Mouse (Mus musculus) brain, embryonic 14.5 days (tissue): Measurements from ENCODE around the gene Hdgfl2. TPM values are rescaled to one million over a fixed set of nuclear protein-coding genes. Genes with fewer than 3 reads are reported as not detected.
"Not testable (repeated sequence)": the region's sequence is repeated elsewhere in the genome, so short reads cannot be mapped to it uniquely, and the experiment has no call there.

Experiments
- DNase-seq: peaks from one replicate; pipeline ENCODE4 v3.0.0-alpha.2; 2011; ENCODE audit warnings: low read depth
- CTCF ChIP-seq: fragments of 200-500 bp; IDR thresholded peaks from 2 replicates; pipeline ENCODE4 v1.5.1; 2012; ENCODE audit warnings: inconsistent platforms, mild to moderate bottlenecking, moderate library complexity, borderline replicate concordance; ENCODE audit not compliant: insufficient read depth, insufficient read length; ENCODE audit errors: extremely low read depth
- POLR2A ChIP-seq: fragments of 200-500 bp; IDR thresholded peaks from 2 replicates; pipeline ENCODE4 v1.6.1; 2012; ENCODE audit warnings: mild to moderate bottlenecking, inconsistent platforms, borderline replicate concordance; ENCODE audit not compliant: poor library complexity, insufficient read depth, insufficient read length, severe bottlenecking; ENCODE audit errors: extremely low read depth
- polyA plus RNA-seq: library from polyadenylated mRNA; depleted of rRNA; stranded (reverse); fragments of >200 nt; gene quantifications from 2 replicates; pipeline ENCODE4 v1.2.3, GENCODE M21; 2012

Gene Hdgfl2
- polyA plus RNA-seq, 1 experiment = 129 TPM

DNA sequence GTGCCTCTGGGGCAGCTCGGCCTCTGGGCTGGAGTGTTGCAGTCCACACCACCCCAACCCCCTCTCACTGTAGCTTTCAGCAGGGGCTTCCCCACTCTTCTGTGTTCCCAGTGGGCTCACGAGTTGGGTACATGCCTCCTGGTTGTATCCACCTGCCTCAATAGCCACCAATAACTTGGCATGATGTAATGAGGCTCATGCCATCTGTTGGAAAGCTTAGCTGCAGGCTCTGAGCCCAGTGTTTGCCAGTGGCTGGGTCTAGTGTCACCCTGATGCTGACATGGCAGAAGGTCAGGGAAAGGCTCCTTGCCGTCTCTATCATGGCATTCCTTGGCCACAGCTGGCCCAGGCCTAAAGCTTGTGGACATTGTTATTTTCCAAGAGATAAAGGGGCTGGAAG, 21.4 kb downstream of the Hdgfl2 start:
- no peak for DNase-seq

GRCm38 (mm10) chr17:56102158-56102557, 22.7 kb downstream of the Hdgfl2 start:
- DNase-seq = no peak
- no peak for TF ChIP-seq POLR2A
- no peak for TF ChIP-seq CTCF

More for the DNA sequence above, 21.4 kb downstream of the Hdgfl2 start:
- TF ChIP-seq CTCF = no peak
- no peak for TF ChIP-seq POLR2A

DNA sequence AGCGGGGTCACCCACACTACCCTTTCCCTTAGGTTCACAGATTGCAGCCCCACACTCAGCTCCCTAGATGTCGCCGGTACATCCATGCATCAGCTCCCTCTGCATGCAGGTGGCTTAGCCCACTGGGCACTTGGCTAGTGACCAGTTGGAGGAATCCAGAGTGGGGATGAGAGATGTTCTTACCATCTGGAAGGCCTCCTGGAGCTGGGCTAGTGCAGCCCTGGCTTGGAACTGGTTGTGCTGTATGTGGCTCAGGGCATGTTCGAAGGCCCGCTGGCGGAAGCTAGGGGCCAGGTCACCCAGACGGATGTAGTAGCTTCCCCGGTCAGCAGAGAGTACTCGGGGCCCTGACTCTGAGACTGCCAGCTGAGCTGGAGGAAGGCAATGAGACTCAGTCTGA, 23.5 kb downstream of the Hdgfl2 start:
- no peak for DNase-seq
- no peak for TF ChIP-seq CTCF
- no peak for TF ChIP-seq POLR2A

GRCm38 (mm10) chr17:56103465-56104285, 24.2 kb downstream of the Hdgfl2 start:
- DNase-seq = no peak
- TF ChIP-seq POLR2A = no peak
- no peak for TF ChIP-seq CTCF

GRCm38 (mm10) chr17:56104821-56105220, 25.4 kb downstream of the Hdgfl2 start:
- not testable (repeated sequence) for DNase-seq

DNA sequence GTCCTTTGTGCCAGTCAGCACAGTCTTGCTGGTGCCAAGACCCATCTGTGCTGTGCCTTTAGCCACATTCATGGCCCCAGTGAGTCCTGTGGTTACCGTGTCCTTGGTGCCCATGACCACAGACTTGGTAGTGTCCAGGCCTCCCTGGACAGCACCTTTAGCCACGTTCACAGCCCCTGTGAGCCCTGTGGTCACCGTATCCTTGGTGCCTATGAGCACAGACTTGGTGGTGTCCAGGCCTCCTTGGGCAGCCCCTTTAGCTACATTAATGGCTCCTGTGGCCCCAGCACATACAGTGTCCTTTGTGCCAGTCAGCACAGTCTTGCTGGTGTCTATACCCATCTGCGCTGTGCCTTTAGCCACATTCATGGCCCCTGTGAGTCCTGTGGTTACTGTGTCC, 27.0 kb downstream of the Hdgfl2 start:
- not testable (repeated sequence) for DNase-seq

DNA sequence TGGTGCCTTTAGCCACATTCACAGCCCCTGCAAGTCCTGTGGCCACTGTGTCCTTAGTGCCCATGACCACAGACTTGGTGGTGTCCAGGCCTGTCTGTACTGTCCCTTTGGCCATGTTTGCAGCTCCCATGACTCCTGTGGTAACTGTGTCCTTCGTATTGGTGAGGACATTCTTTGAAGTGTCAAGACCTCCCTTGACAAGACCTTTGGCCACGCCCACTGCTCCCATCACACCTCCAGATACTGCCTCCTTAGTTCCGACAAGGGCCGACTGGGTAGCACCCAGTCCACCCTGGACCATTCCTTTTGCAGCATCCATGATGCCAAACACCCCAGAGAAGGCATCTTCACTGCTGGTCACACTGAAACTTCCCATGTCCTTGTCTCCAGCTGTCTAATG, 27.5 kb downstream of the Hdgfl2 start:
- TF ChIP-seq POLR2A (no peak), CTCF (no peak)
- no peak for DNase-seq

DNA sequence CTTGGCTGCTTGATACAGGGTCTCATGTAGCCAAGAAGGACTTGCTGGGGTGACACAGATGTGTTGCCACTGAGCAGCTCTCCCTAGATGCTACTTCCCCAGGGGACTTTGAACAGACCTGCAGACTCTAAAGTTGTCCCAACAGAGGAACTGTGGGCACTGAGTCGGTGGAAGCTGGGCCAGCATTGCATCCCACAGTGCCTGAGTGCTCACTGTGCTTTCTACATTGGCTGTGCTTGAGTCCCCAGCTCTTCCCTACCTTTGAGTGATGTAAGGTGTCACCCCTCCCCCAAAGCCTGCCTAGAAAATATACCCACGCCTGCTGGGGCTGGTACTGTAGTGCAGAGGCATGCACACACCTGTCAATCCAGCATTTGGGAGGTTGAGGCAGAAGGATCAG, 28.3 kb downstream of the Hdgfl2 start:
- DNase-seq = no peak
- TF ChIP-seq CTCF (no peak), POLR2A (no peak)

DNA sequence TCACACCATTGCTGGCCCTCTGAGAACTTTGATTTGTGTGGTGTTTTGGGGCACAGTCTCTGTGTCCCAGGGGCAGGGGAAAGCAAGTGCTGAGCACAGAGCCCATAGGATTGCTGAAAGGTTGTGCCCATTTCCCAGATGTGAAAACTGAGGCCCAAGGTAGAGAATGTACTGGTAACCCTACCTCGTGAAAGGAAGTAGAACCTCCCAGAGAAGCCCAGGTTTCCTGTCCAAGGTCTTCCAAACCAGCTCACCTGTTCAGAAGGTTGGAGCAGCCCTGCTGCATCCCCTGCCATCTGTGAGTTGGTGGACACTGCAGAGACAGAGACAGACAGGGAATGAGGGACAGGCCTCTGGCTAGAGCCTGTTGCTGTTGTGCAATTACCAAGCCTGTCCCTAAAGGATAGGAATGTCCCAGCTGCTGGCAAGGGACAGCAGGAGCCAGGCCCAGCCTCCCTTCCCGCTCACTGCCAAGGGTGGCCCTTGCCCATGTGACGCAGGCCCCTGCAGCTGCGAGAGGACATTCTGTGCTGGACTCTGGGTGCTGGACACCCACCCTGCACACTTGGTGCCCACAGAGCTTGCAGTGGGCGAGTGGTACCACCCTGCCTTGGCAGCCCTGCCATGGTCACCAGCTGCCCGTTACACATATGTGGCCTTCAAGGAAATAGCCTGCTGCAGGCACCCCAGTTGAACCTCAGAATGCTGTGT, 29.1 kb downstream of the Hdgfl2 start:
- no peak for DNase-seq
- TF ChIP-seq POLR2A (no peak), CTCF (no peak)

DNA sequence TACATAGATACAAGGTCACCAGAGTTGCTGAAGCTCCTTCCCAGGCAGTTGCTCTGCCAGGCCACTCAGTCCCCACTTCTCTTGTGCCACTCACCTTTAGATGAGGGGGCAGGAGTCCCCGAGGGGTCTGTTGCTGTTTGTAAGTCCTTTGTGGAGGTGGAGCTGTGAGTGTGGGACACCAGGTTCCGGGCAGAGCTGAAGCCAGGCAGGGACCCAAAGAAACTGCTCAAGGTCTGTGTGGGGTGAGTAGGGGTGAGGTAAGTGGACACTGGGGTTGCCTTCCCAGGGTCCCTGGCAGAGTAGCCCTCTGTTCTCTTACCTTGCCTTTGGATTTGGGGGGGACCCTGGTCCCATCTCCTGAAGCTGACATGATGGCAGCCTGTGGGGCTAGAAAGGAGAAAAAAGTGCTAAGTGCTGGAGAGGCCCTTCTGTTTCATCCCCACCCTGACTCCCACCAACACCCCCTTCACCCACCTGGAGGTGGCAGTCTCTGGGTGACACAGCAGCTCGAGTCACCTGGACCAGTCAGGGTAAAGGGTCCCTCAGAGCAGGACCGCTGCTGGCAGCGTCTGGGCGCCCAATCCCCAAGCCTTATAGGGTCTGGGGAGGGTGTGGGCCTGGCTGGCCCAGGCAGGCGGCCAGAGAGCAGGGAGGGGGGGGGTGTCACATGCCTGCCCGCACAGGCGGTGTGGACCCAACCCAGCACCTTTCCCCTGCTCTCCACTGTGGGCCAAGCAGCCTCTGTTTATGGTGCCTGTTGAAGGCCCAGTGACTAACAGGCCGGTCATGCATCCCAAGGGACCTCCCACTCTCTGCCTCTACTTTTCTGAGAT, 30.0 kb downstream of the Hdgfl2 start, which contains the start of gene Plin4:
TSS of gene Plin4 (minus strand) at position 585 of the 833 bp plus-strand sequence.
- no peak for TF ChIP-seq POLR2A
- TF ChIP-seq CTCF = no peak
- no peak for DNase-seq

- no peak for DNase-seq
- TF ChIP-seq POLR2A = no peak
- TF ChIP-seq CTCF = no peak
These were observed 31.1 kb downstream of the Hdgfl2 start for GRCm38 (mm10) chr17:56110571-56110970.
